Mouse (Mus musculus) stomach, postnatal 0 days (tissue): ENCODE measurements around the gene Zmym5. TPM values are rescaled to one million over a fixed set of nuclear protein-coding genes. Genes with fewer than 3 reads are reported as not detected.

Experiments used
- ATAC-seq: fragments of 200-750 bp; cut with Nextera tagmentation; 2 replicates; pipeline ENCODE4 v1.8.0; 2017; ENCODE audit not compliant: low FRiP score, low TSS enrichment
- DNase-seq: peaks from one replicate; pipeline ENCODE4 v3.0.0-alpha.2; 2016; ENCODE audit warnings: low spot score
- H3K27ac ChIP-seq: fragments of 300-500 bp; sonication (generic); replicated peaks from 2 replicates; pipeline ENCODE4 v1.5.1; 2014; ENCODE audit warnings: mild to moderate bottlenecking, control low read depth
- H3K27me3 ChIP-seq: fragments of 300-500 bp; sonication (generic); 2 replicates; pipeline ENCODE4 v1.6.1; 2014; ENCODE audit warnings: low read length; ENCODE audit not compliant: control insufficient read depth, insufficient read depth
- H3K36me3 ChIP-seq: fragments of 300-500 bp; sonication (generic); 2 replicates; pipeline ENCODE4 v1.6.1; 2014; ENCODE audit warnings: low read length, mixed read lengths; ENCODE audit not compliant: control insufficient read depth, insufficient read depth
- H3K4me1 ChIP-seq: fragments of 300-500 bp; sonication (generic); replicated peaks from 2 replicates; pipeline ENCODE4 v1.6.1; 2014; ENCODE audit warnings: antibody characterized with exemption; ENCODE audit not compliant: control insufficient read depth, insufficient read depth
- H3K4me2 ChIP-seq: fragments of 300-500 bp; sonication (generic); replicated peaks from 2 replicates; pipeline ENCODE4 v1.6.1; 2014; ENCODE audit warnings: low read depth, mild to moderate bottlenecking, control low read depth, moderate library complexity
- H3K4me3 ChIP-seq: fragments of 300-500 bp; sonication (generic); 2 replicates; pipeline ENCODE4 v1.5.1; 2014; ENCODE audit warnings: low read depth, low read length, control low read depth
- H3K9ac ChIP-seq: fragments of 300-500 bp; sonication (generic); 2 replicates; pipeline ENCODE4 v1.6.1; 2014; ENCODE audit warnings: mild to moderate bottlenecking, low read length, control low read depth, mixed read lengths
- H3K9me3 ChIP-seq: fragments of 300-500 bp; sonication (generic); 2 replicates; pipeline ENCODE4 v1.6.1; 2016; ENCODE audit warnings: low read length; ENCODE audit not compliant: control insufficient read depth
- CTCF ChIP-seq: IDR thresholded peaks from 2 replicates; pipeline ENCODE4 v1.5.1; 2016; ENCODE audit warnings: antibody characterized with exemption, low read depth, mild to moderate bottlenecking, moderate library complexity
- EP300 ChIP-seq: optimal IDR thresholded peaks from 2 replicates; pipeline ENCODE3; 2016; ENCODE audit warnings: antibody characterized with exemption
- WGBS: fragments of 180-500 bp; shearing (Covaris S2); extraction: QIAGEN DNeasy Blood & Tissue Kit; methylation state at CpG from one replicate; pipeline ENCODE4 v1.1.7; 2014; 5-methylcytosine and 5-hydroxymethylcytosine counted together
- polyA plus RNA-seq: library from polyadenylated mRNA; unstranded; fragments of >200 nt; fragmentation: Nextera tagmentation; extraction: Ambion mirVana; gene quantifications from 2 replicates; pipeline ENCODE4 v1.2.1, GENCODE M21; 2015

Zmym5 gene
- polyA plus RNA-seq, 1 experiment from 2014 or later: 14.9 TPM

DNA sequence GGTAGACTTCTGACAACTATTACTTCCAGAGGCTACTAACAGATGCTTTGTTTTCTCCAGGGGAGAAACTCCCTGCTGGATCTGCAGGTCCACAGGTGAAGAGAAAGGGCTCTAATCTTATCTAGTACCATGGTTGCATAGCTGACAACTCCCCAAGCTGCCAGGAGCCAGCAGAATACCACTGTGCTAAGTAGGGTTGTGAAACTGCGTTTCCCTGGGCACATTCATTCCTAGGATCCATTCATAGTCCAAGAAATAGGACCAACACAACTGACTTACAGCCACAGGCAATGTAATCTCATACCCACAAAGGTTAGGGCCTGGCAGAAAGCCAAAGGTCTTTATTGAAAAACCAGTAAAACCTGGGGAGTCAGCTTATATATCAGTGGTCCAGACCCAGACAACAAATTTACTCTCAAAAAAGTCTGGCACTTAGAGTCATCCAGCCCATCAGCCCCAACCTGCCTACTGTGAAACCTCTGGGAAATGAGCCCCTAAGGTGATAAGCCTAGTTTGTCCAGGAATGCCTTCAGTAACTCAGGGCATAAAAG is 21.1 kb upstream of the Zmym5 start:
- H3K4me1 ChIP-seq: no peaks in the 10 kb centered on the region
- no peaks in the 10 kb centered on the region for H3K36me3 ChIP-seq
- DNase-seq (peak; percentile 66), ATAC-seq (peak; percentile 76)
- TF ChIP-seq EP300 (no peak), CTCF (no peak)
- 58% methylated on average over 1 of the region's 1 CpGs for WGBS
- H3K27me3 ChIP-seq: no peaks in the 10 kb centered on the region
- H3K4me2 ChIP-seq: no peak overlapping the region
- H3K4me3 ChIP-seq: no peak overlapping the region
- H3K27ac ChIP-seq: peak overlapping the region; percentile 49
- no peaks in the 10 kb centered on the region for H3K9me3 ChIP-seq
- no peak overlapping the region for H3K9ac ChIP-seq

DNA sequence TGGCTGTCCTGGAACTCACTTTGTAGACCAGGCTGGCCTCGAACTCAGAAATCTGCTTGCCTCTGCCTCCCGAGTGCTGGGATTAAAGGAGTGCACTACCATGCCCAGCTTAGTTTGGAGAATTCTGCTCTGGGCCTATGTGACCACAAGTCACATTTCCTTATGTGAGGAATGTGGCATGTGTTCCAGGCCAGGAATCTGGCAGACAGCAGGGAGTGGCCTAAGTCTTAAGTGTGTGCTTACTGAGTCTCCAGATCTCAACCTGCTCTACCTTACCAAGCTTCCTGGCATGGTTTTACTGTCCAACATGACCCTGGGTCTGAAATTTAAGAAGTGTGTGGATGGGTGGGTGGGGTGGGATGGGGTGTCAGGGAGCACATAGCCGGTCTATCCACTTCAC is 20.6 kb upstream of the Zmym5 start:
- ATAC-seq: peak; percentile 78
- Histone ChIP-seq H3K9ac (no peak overlapping the region), H3K4me2 (no peak overlapping the region), H3K9me3 (no peaks in the 10 kb centered on the region), H3K4me1 (no peaks in the 10 kb centered on the region), H3K27ac (peak overlapping the region; percentile 49), H3K4me3 (no peak overlapping the region), H3K27me3 (no peaks in the 10 kb centered on the region), H3K36me3 (no peaks in the 10 kb centered on the region)
- TF ChIP-seq EP300: no peak
- no peak for TF ChIP-seq CTCF
- peak; percentile 23 for DNase-seq
- WGBS: 82% methylated on average over 3 of the region's 3 CpGs

DNA sequence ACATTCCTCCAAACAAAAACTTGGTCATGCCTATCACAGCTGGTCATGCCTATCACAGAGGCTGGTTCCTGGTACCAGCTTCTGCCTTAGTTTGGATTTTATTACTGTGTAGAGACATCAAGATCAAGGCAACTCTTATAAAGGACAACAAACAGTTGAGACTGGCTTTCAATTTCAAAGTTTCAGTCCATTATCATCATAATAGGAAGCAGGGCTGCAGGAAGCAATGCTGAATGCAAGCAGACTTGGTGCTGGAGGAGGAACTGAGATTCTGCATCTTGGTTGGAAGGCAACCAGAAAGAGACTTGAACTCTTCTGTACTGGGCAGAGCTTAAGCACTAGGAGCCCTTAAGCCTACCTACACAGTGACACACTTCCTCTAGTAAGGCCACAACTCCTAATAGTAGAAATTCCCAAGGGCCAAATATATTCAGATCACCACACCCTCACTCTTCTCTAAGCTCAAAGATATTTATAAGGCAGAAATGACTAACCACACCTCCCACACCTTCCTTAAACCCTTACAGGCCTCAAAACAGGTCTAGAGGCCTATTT is 19.1 kb upstream of the Zmym5 start:
- Histone ChIP-seq H3K4me1 (no peaks in the 10 kb centered on the region), H3K9me3 (no peaks in the 10 kb centered on the region), H3K9ac (no peak overlapping the region), H3K27me3 (no peaks in the 10 kb centered on the region), H3K36me3 (no peaks in the 10 kb centered on the region), H3K4me2 (no peak overlapping the region), H3K4me3 (no peak overlapping the region), H3K27ac (no peak overlapping the region)
- DNase-seq (no peak), ATAC-seq (no peak)
- TF ChIP-seq CTCF: no peak

DNA sequence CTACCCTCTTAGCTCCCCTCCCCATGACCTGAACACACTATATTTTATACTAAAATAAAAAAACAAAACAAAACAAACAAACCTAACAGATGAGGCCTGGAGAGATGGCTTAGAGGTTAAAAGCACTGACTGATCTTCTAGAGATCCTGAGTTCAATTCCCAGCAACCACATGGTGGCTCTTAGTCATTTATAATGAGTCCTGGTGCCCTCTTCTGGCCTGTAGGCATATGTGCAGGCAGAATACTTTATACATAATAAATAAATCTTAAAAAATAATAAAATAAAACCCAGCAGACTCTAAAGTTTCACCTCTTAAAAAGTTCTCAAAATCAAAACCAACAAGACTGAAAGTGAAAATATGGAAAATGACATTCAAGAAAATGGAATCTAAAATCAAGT is 13.0 kb upstream of the Zmym5 start:
- no peaks in the 10 kb centered on the region for H3K27me3 ChIP-seq
- TF ChIP-seq EP300 (no peak), CTCF (peak; percentile 53)
- H3K4me1 ChIP-seq: no peaks in the 10 kb centered on the region
- no peak for DNase-seq
- no peaks in the 10 kb centered on the region for H3K36me3 ChIP-seq
- no peak overlapping the region for H3K4me3 ChIP-seq
- no peak for ATAC-seq
- H3K9ac ChIP-seq: no peak overlapping the region
- no peak overlapping the region for H3K4me2 ChIP-seq
- no peaks in the 10 kb centered on the region for H3K9me3 ChIP-seq
- no peak overlapping the region for H3K27ac ChIP-seq

DNA sequence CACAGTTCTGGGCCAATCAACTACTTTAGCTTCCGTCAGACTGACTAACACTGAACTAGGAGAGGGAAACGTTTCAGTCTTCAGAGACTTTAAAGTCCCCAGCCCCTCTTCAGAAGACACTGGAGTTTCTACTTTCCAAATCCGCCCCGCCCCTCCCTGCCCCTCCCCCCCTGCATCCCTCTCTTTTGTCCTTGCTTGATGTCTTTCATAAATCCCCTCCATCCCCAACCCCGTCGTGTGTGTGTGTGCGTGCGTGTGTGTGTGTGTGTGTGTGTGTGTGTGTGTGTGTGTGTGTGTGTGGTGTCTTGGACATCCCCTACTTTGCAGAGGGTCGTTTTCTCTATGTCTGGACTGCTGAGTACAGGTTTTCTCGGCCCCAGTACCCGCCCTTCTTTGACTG is 6.1 kb upstream of the Zmym5 start:
- Histone ChIP-seq H3K27ac (peak overlapping the region; percentile 65), H3K36me3 (no peaks in the 10 kb centered on the region), H3K9ac (no peak overlapping the region), H3K27me3 (no peaks in the 10 kb centered on the region), H3K9me3 (no peaks in the 10 kb centered on the region), H3K4me1 (peaks cover 4% of the 10 kb centered on the region; the same call in 1 of the 2 replicates), H3K4me3 (no peak overlapping the region), H3K4me2 (peak overlapping the region; percentile 29)
- ATAC-seq: no peak
- no peak for DNase-seq
- TF ChIP-seq EP300 (no peak), CTCF (no peak)
- 7% methylated on average over 11 of the region's 11 CpGs for WGBS

DNA sequence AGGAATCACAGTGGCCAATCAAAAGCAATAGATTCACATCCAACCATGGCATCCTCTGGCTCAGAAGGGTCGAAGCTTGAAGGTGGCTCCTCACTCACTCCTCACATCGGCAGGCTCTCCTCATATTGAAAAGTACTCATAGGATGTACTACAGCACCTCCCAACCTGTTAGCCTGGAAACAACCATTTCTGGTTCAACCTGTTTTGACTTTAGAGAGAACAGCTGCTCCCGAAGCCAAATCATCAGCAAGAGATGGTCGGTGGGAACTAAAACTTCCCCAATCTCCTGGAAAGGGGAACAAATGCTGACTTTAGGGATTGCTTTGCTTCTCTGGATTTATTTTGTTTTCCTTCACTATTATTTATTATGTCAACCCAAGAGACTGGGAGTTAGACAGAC is 5.6 kb upstream of the Zmym5 start:
- no peaks in the 10 kb centered on the region for H3K9me3 ChIP-seq
- WGBS: 59% methylated on average over 4 of the region's 4 CpGs
- DNase-seq (peak; percentile 16), ATAC-seq (no peak)
- no peak for TF ChIP-seq CTCF
- TF ChIP-seq EP300: peak; percentile 39
- no peaks in the 10 kb centered on the region for H3K27me3 ChIP-seq
- H3K36me3 ChIP-seq: no peaks in the 10 kb centered on the region
- H3K4me3 ChIP-seq: no peak overlapping the region
- peak overlapping the region; percentile 65 for H3K27ac ChIP-seq
- no peak overlapping the region for H3K9ac ChIP-seq
- H3K4me2 ChIP-seq: peak overlapping the region; percentile 29
- peaks cover 4% of the 10 kb centered on the region; the same call in 1 of the 2 replicates for H3K4me1 ChIP-seq
